Mouse (Mus musculus) cerebellum, adult 2 months (tissue): ENCODE data around the gene Aprt. TPM values are rescaled to one million over a fixed set of nuclear protein-coding genes. Genes with fewer than 3 reads are reported as not detected.
"Not testable (repeated sequence)": the region's sequence is repeated elsewhere in the genome, so short reads cannot be mapped to it uniquely, and the experiment has no call there.

Experiments
- DNase-seq, 2 experiments: peaks; one replicate each; pipeline ENCODE4 v3.0.0; 2021
- H3K27ac ChIP-seq: fragments of 200-500 bp; 2 replicates; pipeline ENCODE4 v1.5.1; 2012; ENCODE audit warnings: low read length, control low read depth, inconsistent platforms; ENCODE audit not compliant: insufficient read depth
- H3K27me3 ChIP-seq: fragments of 200-500 bp; 2 replicates; pipeline ENCODE4 v1.6.1; 2012; ENCODE audit warnings: inconsistent platforms, mild to moderate bottlenecking, low read length, moderate library complexity; ENCODE audit not compliant: control insufficient read depth, insufficient read depth
- H3K4me1 ChIP-seq: fragments of 200-500 bp; 2 replicates; pipeline ENCODE4 v1.6.1; 2011; ENCODE audit warnings: low read length; ENCODE audit not compliant: control insufficient read depth, insufficient read depth
- H3K4me3 ChIP-seq: fragments of 200-500 bp; replicated peaks from 2 replicates; pipeline ENCODE3; 2011; ENCODE audit warnings: mild to moderate bottlenecking, low read depth, low read length, control low read depth; ENCODE audit not compliant: insufficient read depth
- CTCF ChIP-seq: fragments of 200-500 bp; IDR thresholded peaks from 2 replicates; pipeline ENCODE4 v1.5.1; 2011; ENCODE audit warnings: low read depth, mild to moderate bottlenecking, control low read depth, low read length, moderate library complexity, borderline replicate concordance; ENCODE audit not compliant: insufficient read depth
- POLR2A ChIP-seq: fragments of 200-500 bp; IDR thresholded peaks from 2 replicates; pipeline ENCODE4 v1.6.1; 2011; ENCODE audit warnings: low read length, control low read depth, borderline replicate concordance; ENCODE audit not compliant: insufficient read depth
- WGBS: fragments of 180-500 bp; shearing (Covaris S2); methylation state at CpG from one replicate; pipeline ENCODE4 v1.1.7; 2018; 5-methylcytosine and 5-hydroxymethylcytosine counted together
- polyA plus RNA-seq: library from polyadenylated mRNA; depleted of rRNA; stranded (reverse); fragments of >200 nt; gene quantifications from 2 replicates; pipeline ENCODE4 v1.2.3, GENCODE M21; 2012

Gene Aprt
- polyA plus RNA-seq, 1 experiment, result 52.9 TPM

DNA sequence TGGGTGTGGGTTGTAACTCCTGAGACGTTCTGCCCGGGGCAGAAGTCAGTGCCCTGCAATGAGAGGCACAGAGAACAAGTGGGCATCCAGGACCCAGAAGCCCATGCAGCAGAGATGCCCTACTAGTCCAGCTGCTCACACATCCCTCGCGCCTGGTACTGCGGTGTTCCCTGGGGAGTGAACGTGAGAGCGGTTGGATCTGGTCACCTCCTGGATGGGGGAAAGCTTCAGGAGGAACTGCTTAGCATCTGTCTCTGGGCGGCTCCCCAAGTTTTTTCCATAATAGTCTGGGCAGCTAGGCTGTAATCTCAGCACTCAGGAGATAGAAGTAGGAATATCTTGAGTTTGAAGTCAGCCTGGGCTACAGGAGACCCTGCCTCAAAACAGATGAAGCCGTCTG, 8.3 kb upstream of the Aprt start:
- H3K27ac ChIP-seq, result no peak overlapping the region
- 60% methylated on average over 9 of the region's 9 CpGs for WGBS
- no peaks in the 10 kb centered on the region for H3K27me3 ChIP-seq
- DNase-seq, result no peak
- H3K4me3 ChIP-seq, result no peak overlapping the region
- no peaks in the 10 kb centered on the region for H3K4me1 ChIP-seq
- TF ChIP-seq CTCF (no peak), POLR2A (no peak)

GRCm38 (mm10) chr8:122580926-122581325, 4.2 kb upstream of the Aprt start:
- TF ChIP-seq POLR2A, result no peak
- TF ChIP-seq CTCF, result no peak
- WGBS, result 84% methylated on average over 13 of the region's 15 CpGs

GRCm38 (mm10) chr8:122579196-122579595, 2.5 kb upstream of the Aprt start:
- no peak overlapping the region for H3K27ac ChIP-seq
- peaks cover 15% of the 10 kb centered on the region for H3K4me1 ChIP-seq
- TF ChIP-seq POLR2A (no peak), CTCF (no peak)
- H3K4me3 ChIP-seq, result no peak overlapping the region
- 62% methylated on average over 7 of the region's 7 CpGs for whole genome bisulfite sequencing
- DNase-seq, result no peak
- no peaks in the 10 kb centered on the region for H3K27me3 ChIP-seq

More at GRCm38 (mm10) chr8:122580926-122581325, 4.2 kb upstream of the Aprt start:
- no peak overlapping the region for H3K4me3 ChIP-seq
- H3K27me3 ChIP-seq, result no peaks in the 10 kb centered on the region
- peaks cover 3% of the 10 kb centered on the region; the same call in 1 of the 2 replicates for H3K4me1 ChIP-seq
- no peak for DNase-seq
- H3K27ac ChIP-seq, result no peak overlapping the region

- Histone ChIP-seq H3K27ac (no peak overlapping the region), H3K27me3 (no peaks in the 10 kb centered on the region), H3K4me3 (peak overlapping the region; percentile 86), H3K4me1 (peaks cover 15% of the 10 kb centered on the region)
- no peak for TF ChIP-seq POLR2A
- no peak for TF ChIP-seq CTCF
- WGBS, result 41% methylated on average over 10 of the region's 10 CpGs
- no peak for DNase-seq
Measured at GRCm38 (mm10) chr8:122577116-122577515, 407 bp upstream of the Aprt start.

- Histone ChIP-seq H3K27me3 (no peaks in the 10 kb centered on the region), H3K4me1 (peaks cover 26% of the 10 kb centered on the region), H3K27ac (peak overlapping the region; percentile 73), H3K4me3 (peak overlapping the region; percentile 86)
- TF ChIP-seq CTCF (no peak), POLR2A (no peak)
- DNase-seq, result peak in 1 of 2 experiments; percentile 51
- WGBS, result 6% methylated on average over 21 of the region's 21 CpGs
Measured at GRCm38 (mm10) chr8:122575735-122576647, 718 bp downstream of the Aprt start.

- Histone ChIP-seq H3K4me3 (peak overlapping the region; percentile 86), H3K27ac (no peak overlapping the region), H3K27me3 (no peaks in the 10 kb centered on the region), H3K4me1 (peaks cover 30% of the 10 kb centered on the region)
- WGBS, result 70% methylated on average over 8 of the region's 8 CpGs
- no peak for DNase-seq
- no peak for TF ChIP-seq POLR2A
- TF ChIP-seq CTCF, result no peak
Measured at GRCm38 (mm10) chr8:122575286-122575685, 1.4 kb downstream of the Aprt start.

- WGBS, result 68% methylated on average over 10 of the region's 10 CpGs
- Histone ChIP-seq H3K4me3 (no peak overlapping the region), H3K27me3 (no peaks in the 10 kb centered on the region), H3K4me1 (peaks cover 35% of the 10 kb centered on the region), H3K27ac (no peak overlapping the region)
- TF ChIP-seq POLR2A (no peak), CTCF (no peak)
- no peak for DNase-seq
Measured at GRCm38 (mm10) chr8:122574667-122575251, 1.9 kb downstream of the Aprt start.

DNA sequence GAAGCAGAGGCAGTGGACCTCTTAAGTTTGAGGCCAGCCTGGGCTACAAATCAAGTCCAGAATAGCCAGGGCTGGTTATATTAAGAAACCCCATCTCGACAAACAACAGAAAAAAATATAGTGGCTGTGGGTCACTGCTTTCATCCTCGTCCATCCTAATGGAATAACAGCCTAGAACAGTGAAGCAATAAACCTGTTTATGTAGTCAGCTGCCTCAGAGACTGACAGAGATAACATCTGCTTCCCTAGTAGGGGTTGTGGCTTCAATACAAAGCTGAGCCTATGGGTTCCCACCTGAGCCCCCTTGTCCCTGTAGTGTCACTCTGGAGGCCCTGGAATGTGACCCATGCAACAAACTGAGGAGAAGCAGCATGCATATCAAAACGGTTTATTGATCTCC, 2.4 kb downstream of the Aprt start:
- no peak for DNase-seq
- Histone ChIP-seq H3K4me1 (peaks cover 37% of the 10 kb centered on the region), H3K27ac (no peak overlapping the region), H3K4me3 (no peak overlapping the region), H3K27me3 (no peaks in the 10 kb centered on the region)
- no peak for TF ChIP-seq CTCF
- TF ChIP-seq POLR2A, result no peak
- WGBS, result 49% methylated on average over 3 of the region's 3 CpGs

DNA sequence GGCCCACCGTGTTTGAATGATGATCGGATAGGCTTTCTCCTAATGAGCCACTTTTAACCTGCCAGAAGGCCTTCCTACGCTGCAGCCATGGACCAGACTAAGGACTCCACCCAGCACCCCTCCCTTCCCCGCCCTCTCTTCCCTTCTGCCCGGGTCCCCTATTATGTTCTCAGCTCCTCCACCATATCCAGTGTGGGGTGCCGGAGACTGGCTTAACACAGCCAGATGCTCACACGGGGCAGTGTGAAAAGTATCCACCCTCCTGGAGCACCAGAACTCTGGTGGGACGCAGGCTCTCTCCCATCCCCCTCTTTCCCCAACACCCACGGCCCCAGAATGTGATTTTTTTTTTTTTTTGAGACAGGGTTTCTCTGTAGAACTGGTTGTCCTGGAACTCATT, 3.1 kb downstream of the Aprt start:
- no peaks in the 10 kb centered on the region for H3K27me3 ChIP-seq
- no peak for DNase-seq
- H3K4me3 ChIP-seq, result no peak overlapping the region
- peaks cover 41% of the 10 kb centered on the region for H3K4me1 ChIP-seq
- TF ChIP-seq POLR2A, result no peak
- no peak for TF ChIP-seq CTCF
- 52% methylated on average over 9 of the region's 9 CpGs for WGBS
- H3K27ac ChIP-seq, result no peak overlapping the region

DNA sequence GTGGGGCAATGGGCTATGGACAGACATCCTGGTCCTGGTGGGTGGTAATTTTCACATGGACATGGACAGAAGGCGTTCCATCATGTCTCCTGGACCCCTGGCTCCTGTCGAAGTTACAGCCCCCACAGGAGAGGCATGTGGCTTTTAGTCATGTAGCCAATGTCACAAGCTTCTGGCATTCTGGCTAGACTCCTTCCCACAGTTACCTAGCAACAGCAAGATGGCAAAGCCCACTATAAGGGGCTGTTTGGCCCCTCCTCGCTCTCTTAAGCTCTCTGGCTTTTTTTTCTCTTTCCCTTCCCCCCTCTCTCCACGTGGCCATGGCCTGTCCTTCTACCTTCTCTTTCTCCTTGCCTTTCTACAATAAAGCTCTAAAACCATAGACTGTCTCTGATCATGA, 3.5 kb downstream of the Aprt start:
- H3K4me1 ChIP-seq, result peaks cover 41% of the 10 kb centered on the region
- not testable (repeated sequence) for H3K4me3 ChIP-seq, H3K27me3 ChIP-seq, H3K27ac ChIP-seq, DNase-seq
- WGBS, result 36% methylated on average over 4 of the region's 4 CpGs
